Mouse (Mus musculus) liver, embryonic 15.5 days (tissue): ENCODE results near the gene D630039A03Rik. TPM values are rescaled to one million over a fixed set of nuclear protein-coding genes. Genes with fewer than 3 reads are reported as not detected.

Experiments used
- ATAC-seq: fragments of 200-750 bp; cut with Nextera tagmentation; 2 replicates; pipeline ENCODE4 v1.8.0; 2017; ENCODE audit warnings: moderate number of reproducible peaks, mild to moderate bottlenecking, moderate library complexity; ENCODE audit not compliant: insufficient read depth
- H3K27ac ChIP-seq: fragments of 300-500 bp; sonication (generic); replicated peaks from 2 replicates; pipeline ENCODE4 v1.5.1; 2015; ENCODE audit warnings: mild to moderate bottlenecking, inconsistent platforms
- H3K27me3 ChIP-seq: fragments of 300-500 bp; sonication (generic); 2 replicates; pipeline ENCODE4 v1.6.1; 2015; ENCODE audit warnings: mild to moderate bottlenecking, inconsistent platforms
- H3K36me3 ChIP-seq: fragments of 300-500 bp; sonication (generic); replicated peaks from 2 replicates; pipeline ENCODE4 v1.6.1; 2015; ENCODE audit warnings: moderate library complexity, mild to moderate bottlenecking, inconsistent platforms
- H3K4me1 ChIP-seq: fragments of 300-500 bp; sonication (generic); replicated peaks from 2 replicates; pipeline ENCODE4 v1.6.1; 2015; ENCODE audit warnings: inconsistent platforms
- H3K4me2 ChIP-seq: fragments of 300-500 bp; sonication (generic); 2 replicates; pipeline ENCODE4 v1.6.1; 2015; ENCODE audit warnings: moderate library complexity, mild to moderate bottlenecking, inconsistent platforms
- H3K4me3 ChIP-seq: fragments of 300-500 bp; sonication (generic); replicated peaks from 2 replicates; pipeline ENCODE4 v1.5.1; 2015; ENCODE audit warnings: mild to moderate bottlenecking, inconsistent platforms
- H3K9ac ChIP-seq: fragments of 300-500 bp; sonication (generic); 2 replicates; pipeline ENCODE4 v1.6.1; 2015; ENCODE audit warnings: moderate library complexity, mild to moderate bottlenecking, inconsistent platforms
- H3K9me3 ChIP-seq: fragments of 300-500 bp; sonication (generic); replicated peaks from 2 replicates; pipeline ENCODE4 v1.6.1; 2016; ENCODE audit warnings: inconsistent platforms
- WGBS: fragments of 180-500 bp; shearing (Covaris S2); methylation state at CpG from one replicate; pipeline ENCODE4 v1.1.7; 2015; ENCODE audit warnings: mixed read lengths; ENCODE audit not compliant: insufficient replicate concordance; 5-methylcytosine and 5-hydroxymethylcytosine counted together
- polyA plus RNA-seq: library from polyadenylated mRNA; unstranded; fragments of >200 nt; fragmentation: Nextera tagmentation; extraction: Ambion mirVana; gene quantifications from 2 replicates; pipeline ENCODE4 v1.2.1, GENCODE M21; 2015

Gene D630039A03Rik
- polyA plus RNA-seq, 1 experiment from 2014 or later: 0.13 TPM

GRCm38 (mm10) chr4:57927464-57928205, 11.5 kb upstream of the D630039A03Rik start:
- WGBS: 25% methylated on average over 3 of the region's 3 CpGs

GRCm38 (mm10) chr4:57924556-57925071, 8.5 kb upstream of the D630039A03Rik start:
- Histone ChIP-seq H3K27ac (no peak overlapping the region), H3K36me3 (no peaks in the 10 kb centered on the region), H3K9me3 (no peaks in the 10 kb centered on the region), H3K9ac (no peak overlapping the region), H3K27me3 (no peaks in the 10 kb centered on the region), H3K4me2 (no peak overlapping the region), H3K4me3 (no peak overlapping the region), H3K4me1 (no peaks in the 10 kb centered on the region)
- WGBS: 60% methylated on average over 6 of the region's 6 CpGs
- no peak for ATAC-seq

More at GRCm38 (mm10) chr4:57927464-57928205, 11.5 kb upstream of the D630039A03Rik start:
- Histone ChIP-seq H3K36me3 (no peaks in the 10 kb centered on the region), H3K4me2 (no peak overlapping the region), H3K4me3 (no peak overlapping the region), H3K27me3 (no peaks in the 10 kb centered on the region), H3K9ac (no peak overlapping the region), H3K27ac (no peak overlapping the region), H3K4me1 (no peaks in the 10 kb centered on the region), H3K9me3 (no peaks in the 10 kb centered on the region)
- no peak for ATAC-seq

- ATAC-seq: no peak
- Histone ChIP-seq H3K36me3 (no peaks in the 10 kb centered on the region), H3K27ac (no peak overlapping the region), H3K9me3 (no peaks in the 10 kb centered on the region), H3K4me1 (no peaks in the 10 kb centered on the region), H3K9ac (no peak overlapping the region), H3K4me3 (no peak overlapping the region), H3K4me2 (no peak overlapping the region), H3K27me3 (no peaks in the 10 kb centered on the region)
- 58% methylated on average over 5 of the region's 5 CpGs for WGBS
Observed at GRCm38 (mm10) chr4:57922171-57922570, 6.1 kb upstream of the D630039A03Rik start.

GRCm38 (mm10) chr4:57920522-57920921, 4.4 kb upstream of the D630039A03Rik start:
- WGBS: 69% methylated on average over 1 of the region's 1 CpGs
- no peak overlapping the region for H3K4me3 ChIP-seq
- H3K27ac ChIP-seq: no peak overlapping the region
- H3K4me2 ChIP-seq: no peak overlapping the region
- H3K9me3 ChIP-seq: no peaks in the 10 kb centered on the region
- 0 out of 2 replicates have a peak, but pooled peaks cover under 1% of the 10 kb centered on the region for H3K4me1 ChIP-seq
- ATAC-seq: no peak
- H3K27me3 ChIP-seq: no peaks in the 10 kb centered on the region
- H3K36me3 ChIP-seq: no peaks in the 10 kb centered on the region
- H3K9ac ChIP-seq: no peak overlapping the region

GRCm38 (mm10) chr4:57919494-57920423, 3.7 kb upstream of the D630039A03Rik start:
- no peaks in the 10 kb centered on the region for H3K36me3 ChIP-seq
- WGBS: 17% methylated on average over 8 of the region's 8 CpGs

GRCm38 (mm10) chr4:57916711-57917110, 614 bp upstream of the D630039A03Rik start:
- no peak for ATAC-seq
- no peaks in the 10 kb centered on the region for H3K9me3 ChIP-seq
- no peak overlapping the region for H3K9ac ChIP-seq
- H3K4me3 ChIP-seq: no peak overlapping the region
- no peak overlapping the region for H3K27ac ChIP-seq
- peak overlapping the region; percentile 48; the same call in 1 of the 2 replicates for H3K4me2 ChIP-seq
- no peaks in the 10 kb centered on the region for H3K36me3 ChIP-seq
- no peaks in the 10 kb centered on the region for H3K27me3 ChIP-seq
- WGBS: 52% methylated on average over 4 of the region's 4 CpGs
- H3K4me1 ChIP-seq: 0 out of 2 replicates have a peak, but pooled peaks cover 2% of the 10 kb centered on the region

More at GRCm38 (mm10) chr4:57919494-57920423, 3.7 kb upstream of the D630039A03Rik start:
- Histone ChIP-seq H3K9ac (no peak overlapping the region), H3K27ac (no peak overlapping the region), H3K27me3 (no peaks in the 10 kb centered on the region), H3K4me2 (no peak overlapping the region), H3K4me3 (no peak overlapping the region), H3K9me3 (no peaks in the 10 kb centered on the region), H3K4me1 (0 out of 2 replicates have a peak, but pooled peaks cover 2% of the 10 kb centered on the region)
- no peak for ATAC-seq

- no peaks in the 10 kb centered on the region for H3K36me3 ChIP-seq
- H3K4me2 ChIP-seq: peak overlapping the region; percentile 48
- no peak for ATAC-seq
- peak overlapping the region; percentile 15 for H3K4me3 ChIP-seq
- 0 out of 2 replicates have a peak, but pooled peaks cover 2% of the 10 kb centered on the region for H3K4me1 ChIP-seq
- no peak overlapping the region for H3K27ac ChIP-seq
- no peaks in the 10 kb centered on the region for H3K27me3 ChIP-seq
- WGBS: 27% methylated on average over 17 of the region's 17 CpGs
- no peak overlapping the region for H3K9ac ChIP-seq
- no peaks in the 10 kb centered on the region for H3K9me3 ChIP-seq
Observed at GRCm38 (mm10) chr4:57915216-57915965, 706 bp downstream of the D630039A03Rik start.

DNA sequence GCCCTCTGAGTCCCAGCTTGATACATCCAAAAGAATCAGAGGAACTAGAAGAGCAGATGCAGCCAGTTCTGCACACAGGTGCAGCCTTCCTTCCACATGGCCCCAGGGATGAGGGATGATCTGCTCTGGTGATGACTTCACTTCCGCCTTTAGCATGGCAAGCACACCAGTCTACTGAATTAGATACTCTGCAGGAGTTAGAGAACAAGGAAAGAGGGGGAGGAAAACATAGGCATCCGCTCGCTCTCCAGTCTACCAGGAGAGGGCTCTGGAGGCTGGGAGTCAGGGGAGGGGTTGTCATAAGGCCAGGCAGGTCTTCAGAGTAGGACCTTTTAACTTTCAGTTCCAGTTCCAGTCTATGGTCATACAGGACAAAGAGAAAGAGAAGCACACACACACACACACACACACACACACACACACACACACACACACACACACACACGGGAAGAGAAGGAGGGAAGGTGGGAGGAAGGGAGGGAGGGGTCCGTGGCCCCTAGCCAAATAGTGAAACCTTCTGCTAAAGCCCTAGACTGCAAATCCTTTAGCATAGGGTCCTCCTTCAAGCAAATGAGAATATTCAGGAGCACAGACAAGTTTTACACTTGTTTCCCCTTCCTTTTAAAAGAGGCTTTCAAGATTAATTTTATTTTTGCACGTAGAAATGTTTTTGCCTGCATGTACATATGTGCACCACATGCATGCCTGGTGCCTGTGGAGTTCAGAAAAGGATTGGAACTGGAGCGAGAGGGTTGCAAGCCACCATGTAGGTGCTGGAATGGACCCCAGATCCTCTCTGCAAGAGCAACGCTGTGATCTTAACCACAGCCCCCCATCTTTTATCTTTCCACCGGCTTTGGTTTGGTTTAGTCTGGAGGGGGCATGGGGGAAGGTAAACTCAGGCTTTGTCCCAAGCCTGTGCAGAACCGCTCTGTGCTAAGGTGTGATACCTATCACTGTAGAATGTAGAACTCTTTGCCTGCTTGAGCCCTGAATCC, 1.6 kb downstream of the D630039A03Rik start:
- H3K4me3 ChIP-seq: no peak overlapping the region
- 52% methylated on average over 10 of the region's 10 CpGs for WGBS
- ATAC-seq: no peak

DNA sequence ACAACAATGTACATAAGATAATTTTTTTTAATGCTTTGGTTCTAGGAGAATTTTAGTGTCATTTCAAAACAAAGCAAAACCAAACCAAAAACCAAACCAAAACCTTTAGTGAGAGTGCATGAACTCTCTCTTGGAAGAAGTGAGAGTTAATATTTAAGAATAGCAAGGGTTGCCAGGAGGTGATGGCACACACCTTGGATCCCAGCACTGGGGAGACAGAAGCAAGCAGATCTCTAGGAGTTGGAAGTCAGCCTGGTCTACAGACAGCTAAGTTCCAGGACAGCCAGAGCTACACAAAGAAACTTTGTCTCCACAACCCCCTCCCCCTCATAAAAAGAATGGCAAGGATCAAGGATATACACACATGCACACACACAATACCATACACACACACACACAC, 3.1 kb downstream of the D630039A03Rik start:
- Histone ChIP-seq H3K9ac (no peak overlapping the region), H3K4me2 (no peak overlapping the region), H3K4me3 (no peak overlapping the region), H3K9me3 (no peaks in the 10 kb centered on the region), H3K27me3 (no peaks in the 10 kb centered on the region), H3K27ac (no peak overlapping the region), H3K4me1 (0 out of 2 replicates have a peak, but pooled peaks cover 2% of the 10 kb centered on the region), H3K36me3 (no peaks in the 10 kb centered on the region)
- no peak for ATAC-seq

More for the DNA sequence above, 1.6 kb downstream of the D630039A03Rik start:
- 0 out of 2 replicates have a peak overlapping the region, but pooled peaks have one; percentile 48 for H3K4me2 ChIP-seq
- H3K9me3 ChIP-seq: no peaks in the 10 kb centered on the region
- H3K27ac ChIP-seq: no peak overlapping the region
- no peak overlapping the region for H3K9ac ChIP-seq
- no peaks in the 10 kb centered on the region for H3K27me3 ChIP-seq
- H3K36me3 ChIP-seq: no peaks in the 10 kb centered on the region
- 0 out of 2 replicates have a peak, but pooled peaks cover 2% of the 10 kb centered on the region for H3K4me1 ChIP-seq
